Mouse (Mus musculus): Measurements from ENCODE around the gene Kti12. TPM values are rescaled to one million over a fixed set of nuclear protein-coding genes. Genes with fewer than 3 reads are reported as not detected.

Gene Kti12
- total and polyA plus RNA-seq, 3 experiments: 20.3 to 23.3 (median 22.9) TPM

- no peak for DNase-seq
- WGBS: under 1% methylated on average over 6 of the region's 6 CpGs
- TF ChIP-seq EP300 (IDR thresholded peaks at IDR 0.05; ENCODE audit: insufficient read depth, low read depth, low read length) (no peak), CTCF (IDR thresholded peaks at IDR 0.05) (no peak), POLR2A (IDR thresholded peaks at IDR 0.05; ENCODE audit: insufficient read depth, low read depth, low read length) (no peak)
- Histone ChIP-seq H3K9ac (ENCODE audit: low read depth, low read length) (peak overlapping the region; percentile 73), H3K27ac (peak overlapping the region; percentile 96), H3K27me3 (ENCODE audit: control insufficient read depth, insufficient read depth, low read length) (no peaks in the 10 kb centered on the region), H3K36me3 (ENCODE audit: control insufficient read depth, insufficient read depth, low read length) (peaks cover 26% of the 10 kb centered on the region), H3K4me1 (ENCODE audit: control insufficient read depth, insufficient read depth, low read length) (peaks cover 6% of the 10 kb centered on the region), H3K79me2 (replicated peaks; ENCODE audit: control insufficient read depth, insufficient read depth, low read length) (no peaks in the 10 kb centered on the region; the same call in 1 of the 2 replicates), H3K4me3 (peak overlapping the region; percentile 86)
- intact Hi-C loops (cut with DNase I): loop anchor here (2.0 to 5.0 kb wide), 2 partner anchors 53 to 216 kb away; partner anchors contain the start of genes Cc2d1b and Zfyve9
Measured at GRCm38 (mm10) chr4:108833828-108834114, 13.8 kb upstream of the Kti12 start.

- under 1% methylated on average over 34 of the region's 34 CpGs for WGBS
- H3K9ac ChIP-seq (ENCODE audit: low read depth, low read length): peak within 1 kb of the TSS; percentile 98
- DNase-seq: peak; percentile 87 to 91
- TF ChIP-seq POLR2A (IDR thresholded peaks at IDR 0.05; ENCODE audit: insufficient read depth, low read depth, low read length): peak; percentile 78
- TF ChIP-seq EP300 (IDR thresholded peaks at IDR 0.05; ENCODE audit: insufficient read depth, low read depth, low read length): 0 out of 2 replicates have a peak, but pooled peaks have one; percentile 27
- 0 out of 2 replicates have a peak, but pooled peaks have one; percentile 18 for TF ChIP-seq CTCF (IDR thresholded peaks at IDR 0.05)
- H3K4me3 ChIP-seq: peak within 1 kb of the TSS; percentile 86
- intact Hi-C loops (cut with DNase I): loop anchor here (5.0 kb wide), 1 partner anchor 217 kb away; the partner anchor contains the start of gene Cc2d1b
- peaks cover 26% of the 10 kb centered on the region for H3K36me3 ChIP-seq (ENCODE audit: control insufficient read depth, insufficient read depth, low read length)
- peak within 1 kb of the TSS; percentile 96 for H3K27ac ChIP-seq
- peaks cover 6% of the 10 kb centered on the region for H3K4me1 ChIP-seq (ENCODE audit: control insufficient read depth, insufficient read depth, low read length)
- H3K79me2 ChIP-seq (replicated peaks; ENCODE audit: control insufficient read depth, insufficient read depth, low read length): no peaks in the 10 kb centered on the region; the same call in 1 of the 2 replicates
- H3K27me3 ChIP-seq (ENCODE audit: control insufficient read depth, insufficient read depth, low read length): no peaks in the 10 kb centered on the region
Measured at GRCm38 (mm10) chr4:108834115-108834970, 13.2 kb upstream of the Kti12 start, which contains the start of gene Txndc12. TSS of gene Txndc12 (plus strand) at chr4:108834601.

- no peak for TF ChIP-seq POLR2A (IDR thresholded peaks at IDR 0.05; ENCODE audit: insufficient read depth, low read depth, low read length)
- no peak for TF ChIP-seq CTCF (IDR thresholded peaks at IDR 0.05)
- TF ChIP-seq EP300 (IDR thresholded peaks at IDR 0.05; ENCODE audit: insufficient read depth, low read depth, low read length): no peak
- under 1% methylated on average over 15 of the region's 15 CpGs for WGBS
- intact Hi-C loops (cut with DNase I): loop anchor here (1.0 to 5.0 kb wide), 2 partner anchors 12 to 218 kb away; partner anchors contain the start of genes Cc2d1b and Kti12
- peak in 1 of 2 experiments; percentile 26 for DNase-seq
- H3K27ac ChIP-seq: peak overlapping the region; percentile 96
- H3K79me2 ChIP-seq (replicated peaks; ENCODE audit: control insufficient read depth, insufficient read depth, low read length): no peaks in the 10 kb centered on the region; the same call in 1 of the 2 replicates
- H3K36me3 ChIP-seq (ENCODE audit: control insufficient read depth, insufficient read depth, low read length): peaks cover 24% of the 10 kb centered on the region
- H3K9ac ChIP-seq (ENCODE audit: low read depth, low read length): peak overlapping the region; percentile 80
- peak overlapping the region; percentile 86 for H3K4me3 ChIP-seq
- peaks cover 6% of the 10 kb centered on the region for H3K4me1 ChIP-seq (ENCODE audit: control insufficient read depth, insufficient read depth, low read length)
- H3K27me3 ChIP-seq (ENCODE audit: control insufficient read depth, insufficient read depth, low read length): no peaks in the 10 kb centered on the region
Measured at GRCm38 (mm10) chr4:108834971-108835311, 12.6 kb upstream of the Kti12 start.

- H3K4me3 ChIP-seq: peak overlapping the region; percentile 86
- H3K36me3 ChIP-seq (ENCODE audit: control insufficient read depth, insufficient read depth, low read length): peaks cover 22% of the 10 kb centered on the region
- 47% methylated on average over 3 of the region's 3 CpGs for WGBS
- intact Hi-C loops (cut with DNase I): loop anchor here (1.0 kb wide), 1 partner anchor 12 kb away; the partner anchor contains the start of gene Kti12
- DNase-seq: no peak
- H3K4me1 ChIP-seq (ENCODE audit: control insufficient read depth, insufficient read depth, low read length): peaks cover 6% of the 10 kb centered on the region
- H3K27ac ChIP-seq: peak overlapping the region; percentile 96
- no peak for TF ChIP-seq POLR2A (IDR thresholded peaks at IDR 0.05; ENCODE audit: insufficient read depth, low read depth, low read length)
- no peak for TF ChIP-seq EP300 (IDR thresholded peaks at IDR 0.05; ENCODE audit: insufficient read depth, low read depth, low read length)
- TF ChIP-seq CTCF (IDR thresholded peaks at IDR 0.05): no peak
- H3K27me3 ChIP-seq (ENCODE audit: control insufficient read depth, insufficient read depth, low read length): no peaks in the 10 kb centered on the region
- peaks cover 1% of the 10 kb centered on the region; the same call in 1 of the 2 replicates for H3K79me2 ChIP-seq (replicated peaks; ENCODE audit: control insufficient read depth, insufficient read depth, low read length)
- H3K9ac ChIP-seq (ENCODE audit: low read depth, low read length): no peak overlapping the region
Measured at GRCm38 (mm10) chr4:108835496-108835895, 12.1 kb upstream of the Kti12 start.

- no peak for TF ChIP-seq CTCF (IDR thresholded peaks at IDR 0.05)
- no peak for TF ChIP-seq POLR2A (IDR thresholded peaks at IDR 0.05; ENCODE audit: insufficient read depth, low read depth, low read length)
- TF ChIP-seq EP300 (IDR thresholded peaks at IDR 0.05; ENCODE audit: insufficient read depth, low read depth, low read length): no peak
- Histone ChIP-seq H3K27ac (peak overlapping the region; percentile 78), H3K36me3 (ENCODE audit: control insufficient read depth, insufficient read depth, low read length) (peaks cover 10% of the 10 kb centered on the region), H3K4me1 (ENCODE audit: control insufficient read depth, insufficient read depth, low read length) (peaks cover 5% of the 10 kb centered on the region), H3K4me3 (no peak overlapping the region), H3K79me2 (replicated peaks; ENCODE audit: control insufficient read depth, insufficient read depth, low read length) (peaks cover 1% of the 10 kb centered on the region; the same call in 1 of the 2 replicates), H3K9ac (ENCODE audit: low read depth, low read length) (no peak overlapping the region), H3K27me3 (ENCODE audit: control insufficient read depth, insufficient read depth, low read length) (no peaks in the 10 kb centered on the region)
- WGBS: 37% methylated on average over 4 of the region's 4 CpGs
- intact Hi-C loops (cut with DNase I): no loop called here
- DNase-seq: peak in 1 of 2 experiments; percentile 46
Measured at GRCm38 (mm10) chr4:108838031-108838430, 9.6 kb upstream of the Kti12 start.
